Mouse (Mus musculus): ENCODE measurements around the gene Oas1d. TPM values are rescaled to one million over a fixed set of nuclear protein-coding genes. Genes with fewer than 3 reads are reported as not detected.

Oas1d gene
- polyA plus RNA-seq, 1 experiment from 2014 or later, result not detected

DNA sequence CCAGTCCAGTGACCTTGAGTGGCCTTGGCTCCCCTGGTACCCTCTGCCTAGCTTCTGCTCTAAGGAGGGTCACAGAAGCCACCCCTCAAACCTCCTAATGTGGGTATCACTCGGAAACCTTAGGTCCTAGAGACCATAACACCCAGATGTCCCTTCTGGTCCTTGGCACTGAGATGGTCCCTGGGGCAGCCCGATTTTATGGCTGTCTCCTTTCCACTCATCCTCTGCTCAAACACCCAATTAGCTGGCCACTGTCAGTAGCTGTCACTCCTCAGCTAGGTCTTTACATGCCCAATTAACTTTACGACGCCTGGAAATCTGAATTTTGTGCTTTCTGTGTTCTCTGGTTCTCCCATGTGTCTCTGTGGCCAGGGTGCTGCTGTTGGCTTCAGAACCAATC lies 51.8 kb downstream of the Oas1d start:
- Histone ChIP-seq H3K36me3 (replicated peaks) (no peaks in the 10 kb centered on the region), H3K9me3 (no peaks in the 10 kb centered on the region), H3K27me3 (ENCODE audit: poor library complexity, severe bottlenecking) (no peaks in the 10 kb centered on the region), H3K4me1 (peaks cover 3% of the 10 kb centered on the region; the same call in 1 of the 2 replicates), H3K27ac (no peak overlapping the region), H3K4me3 (no peak overlapping the region)
- no peak for DNase-seq (ENCODE audit: extremely low spot score, low spot score)
- WGBS, result 93% methylated on average over 4 of the region's 4 CpGs

GRCm38 (mm10) chr5:120966894-120967293 lies 52.6 kb downstream of the Oas1d start:
- H3K4me1 ChIP-seq, result peaks cover 3% of the 10 kb centered on the region; the same call in 1 of the 2 replicates
- WGBS, result 88% methylated on average over 8 of the region's 8 CpGs
- H3K4me3 ChIP-seq, result no peak overlapping the region
- H3K9me3 ChIP-seq, result no peaks in the 10 kb centered on the region
- H3K36me3 ChIP-seq (replicated peaks), result no peaks in the 10 kb centered on the region
- no peak for DNase-seq (ENCODE audit: extremely low spot score, low spot score)
- no peaks in the 10 kb centered on the region for H3K27me3 ChIP-seq (ENCODE audit: poor library complexity, severe bottlenecking)
- no peak overlapping the region for H3K27ac ChIP-seq

DNA sequence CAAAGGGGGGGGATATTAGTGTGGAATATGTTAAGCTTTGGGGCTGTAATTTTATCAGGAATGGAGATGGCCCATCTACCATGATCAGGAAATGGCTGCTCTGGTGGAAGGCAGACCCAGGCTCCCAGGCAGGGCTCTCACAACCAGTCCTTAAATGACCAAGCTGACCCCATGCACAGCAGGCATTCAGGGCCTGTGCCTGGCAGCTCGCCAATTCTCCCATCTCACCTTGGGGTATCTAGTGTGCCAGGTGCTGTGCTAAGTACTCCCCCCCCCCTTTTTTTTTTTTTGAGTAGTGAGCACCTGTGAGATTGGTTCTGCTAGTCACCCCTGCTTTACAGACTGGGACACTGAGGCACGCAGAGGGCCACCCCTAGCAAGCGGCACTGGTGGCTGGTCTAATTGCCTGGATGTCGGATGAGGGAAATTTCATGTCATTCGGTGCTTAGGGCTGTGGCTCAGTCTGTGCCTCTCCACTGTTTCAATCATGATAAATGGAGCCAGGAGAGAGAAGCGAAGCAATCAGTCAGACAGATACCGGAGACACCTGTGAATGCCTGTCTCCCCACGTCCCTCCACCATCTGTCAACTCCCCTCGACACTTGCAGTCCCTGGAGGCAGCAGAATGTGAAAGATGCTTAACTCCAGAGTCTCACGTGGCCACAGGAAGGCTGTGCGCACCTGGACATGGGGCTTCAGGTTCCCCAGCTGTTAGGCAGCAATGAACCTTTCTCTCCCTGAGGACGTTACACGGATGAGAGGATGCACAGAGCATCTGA lies 53.2 kb downstream of the Oas1d start:
- Histone ChIP-seq H3K4me1 (peaks cover 3% of the 10 kb centered on the region; the same call in 1 of the 2 replicates), H3K27ac (no peak overlapping the region), H3K9me3 (no peaks in the 10 kb centered on the region), H3K36me3 (replicated peaks) (no peaks in the 10 kb centered on the region), H3K4me3 (no peak overlapping the region), H3K27me3 (ENCODE audit: poor library complexity, severe bottlenecking) (no peaks in the 10 kb centered on the region)
- no peak for DNase-seq (ENCODE audit: extremely low spot score, low spot score)
- 86% methylated on average over 13 of the region's 13 CpGs for WGBS

DNA sequence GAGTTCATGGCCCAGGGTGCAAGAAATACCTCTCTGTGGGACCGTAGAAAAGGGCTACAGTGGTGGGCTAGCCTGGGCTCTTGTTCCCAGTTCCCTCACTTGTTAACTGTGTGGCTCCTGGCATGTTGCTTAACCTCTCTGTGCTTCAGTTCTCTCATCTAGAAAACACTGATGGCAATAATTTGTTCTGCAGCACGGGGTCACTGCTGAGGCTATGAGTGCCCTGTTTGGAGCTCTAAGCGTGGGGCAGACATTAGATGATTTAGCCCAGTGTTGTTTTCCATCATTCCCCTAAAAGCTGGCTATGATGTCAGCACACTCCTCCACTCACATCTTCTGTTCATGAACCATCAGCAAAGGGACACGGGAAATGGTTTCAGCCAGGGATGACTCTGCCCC lies 53.8 kb downstream of the Oas1d start:
- H3K27ac ChIP-seq, result no peak overlapping the region
- no peaks in the 10 kb centered on the region for H3K36me3 ChIP-seq (replicated peaks)
- peaks cover 3% of the 10 kb centered on the region; the same call in 1 of the 2 replicates for H3K4me1 ChIP-seq
- no peak overlapping the region for H3K4me3 ChIP-seq
- no peak for DNase-seq (ENCODE audit: extremely low spot score, low spot score)
- WGBS, result 76% methylated on average over 4 of the region's 4 CpGs
- no peaks in the 10 kb centered on the region for H3K9me3 ChIP-seq
- no peaks in the 10 kb centered on the region for H3K27me3 ChIP-seq (ENCODE audit: poor library complexity, severe bottlenecking)

DNA sequence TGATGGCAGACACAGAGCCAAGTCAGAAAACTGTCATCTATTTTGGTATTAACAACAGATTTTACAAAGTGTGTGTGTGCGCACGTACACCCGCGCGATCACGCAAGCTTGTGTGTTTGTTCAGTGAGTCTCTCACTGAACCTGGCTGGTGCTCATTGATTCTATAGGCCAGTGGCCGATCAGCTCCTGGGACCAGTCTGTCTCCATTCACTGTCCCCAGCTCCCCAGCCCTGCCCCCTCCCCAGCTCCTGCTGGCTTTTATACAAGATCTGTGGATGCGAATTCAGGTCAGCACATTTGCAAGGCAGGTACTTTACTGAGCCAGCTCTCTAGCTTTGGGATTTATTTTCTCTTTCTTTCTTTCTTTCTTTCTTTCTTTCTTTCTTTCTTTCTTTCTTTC lies 54.5 kb downstream of the Oas1d start:
- Histone ChIP-seq H3K27ac (no peak overlapping the region), H3K36me3 (replicated peaks) (no peaks in the 10 kb centered on the region), H3K27me3 (ENCODE audit: poor library complexity, severe bottlenecking) (no peaks in the 10 kb centered on the region), H3K4me1 (peaks cover 3% of the 10 kb centered on the region; the same call in 1 of the 2 replicates), H3K9me3 (no peaks in the 10 kb centered on the region), H3K4me3 (no peak overlapping the region)
- WGBS, result 89% methylated on average over 8 of the region's 8 CpGs
- DNase-seq (ENCODE audit: extremely low spot score, low spot score), result no peak

DNA sequence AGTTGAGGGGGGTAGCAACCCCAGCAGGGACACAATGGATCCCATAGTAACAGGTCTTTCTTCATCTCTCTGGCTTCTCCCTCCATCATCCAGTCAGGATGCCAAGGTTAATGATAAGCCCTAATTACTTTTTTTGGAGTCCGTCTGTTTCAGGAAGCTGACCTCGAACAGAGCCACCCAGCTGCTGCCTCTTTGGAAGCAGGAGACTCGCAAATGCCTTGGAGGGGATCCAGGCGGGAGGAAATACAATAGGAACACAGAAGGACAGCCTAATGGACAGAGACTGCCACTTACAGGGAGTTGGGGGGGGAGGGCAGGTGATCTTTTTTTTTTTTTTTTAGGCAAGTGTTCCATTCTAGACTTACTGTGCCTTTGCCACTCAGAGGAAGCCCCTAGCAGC lies 55.4 kb downstream of the Oas1d start:
- WGBS, result 48% methylated on average over 4 of the region's 4 CpGs
- H3K4me1 ChIP-seq, result peaks cover 6% of the 10 kb centered on the region; the same call in 1 of the 2 replicates
- H3K27me3 ChIP-seq (ENCODE audit: poor library complexity, severe bottlenecking), result no peaks in the 10 kb centered on the region
- H3K27ac ChIP-seq, result no peak overlapping the region
- DNase-seq (ENCODE audit: extremely low spot score, low spot score), result no peak
- no peaks in the 10 kb centered on the region for H3K9me3 ChIP-seq
- no peaks in the 10 kb centered on the region for H3K36me3 ChIP-seq (replicated peaks)
- no peak overlapping the region for H3K4me3 ChIP-seq

Other genes starting within 250 kb of the Oas1d start
- 1.3 and 2.0 TPM in 2 replicates for gene Dtx1, start 202.6 kb upstream of the Oas1d start, polyA plus RNA-seq (2016; fragmentation: Nextera tagmentation; extraction: Ambion mirVana)
- 0.11 TPM in 1 of 2 replicates, not detected in the other for gene Oas2, start 164.7 kb upstream of the Oas1d start, polyA plus RNA-seq (2016; fragmentation: Nextera tagmentation; extraction: Ambion mirVana)
- 0.07 and 0.14 TPM in 2 replicates for gene Oas3, start 136.9 kb upstream of the Oas1d start, polyA plus RNA-seq (2016; fragmentation: Nextera tagmentation; extraction: Ambion mirVana)
- gene Oas1e, start 119.0 kb upstream of the Oas1d start, polyA plus RNA-seq (2016; fragmentation: Nextera tagmentation; extraction: Ambion mirVana), result not detected in 2 replicates
- 0.33 and 0.41 TPM in 2 replicates for gene Oas1c, start 102.0 kb upstream of the Oas1d start, polyA plus RNA-seq (2016; fragmentation: Nextera tagmentation; extraction: Ambion mirVana)
- not detected in 2 replicates for gene Oas1f, start 67.2 kb upstream of the Oas1d start, polyA plus RNA-seq (2016; fragmentation: Nextera tagmentation; extraction: Ambion mirVana)
- gene Oas1h, start 53.1 kb upstream of the Oas1d start, polyA plus RNA-seq (2016; fragmentation: Nextera tagmentation; extraction: Ambion mirVana), result not detected in 2 replicates
- 0.12 TPM in 1 of 2 replicates, not detected in the other for gene Oas1g, start 26.9 kb upstream of the Oas1d start, polyA plus RNA-seq (2016; fragmentation: Nextera tagmentation; extraction: Ambion mirVana)
- gene Oas1a, start 7.0 kb upstream of the Oas1d start, polyA plus RNA-seq (2016; fragmentation: Nextera tagmentation; extraction: Ambion mirVana), result 0.33 and 0.70 TPM in 2 replicates
- 0.25 and 0.60 TPM in 2 replicates for gene Rph3a, start 95.6 kb downstream of the Oas1d start, polyA plus RNA-seq (2016; fragmentation: Nextera tagmentation; extraction: Ambion mirVana)